Mouse (Mus musculus) hindbrain, embryonic 11.5 days (tissue): Measurements from ENCODE around the gene Tap2. TPM values are rescaled to one million over a fixed set of nuclear protein-coding genes. Genes with fewer than 3 reads are reported as not detected.
A peak's percentile ranks its signal among the peaks of the same experiment; 100 is the strongest.
"Not testable (repeated sequence)": the region's sequence is repeated elsewhere in the genome, so short reads cannot be mapped to it uniquely, and the experiment has no call there.

Source experiments
- ATAC-seq: fragments of 200-750 bp; cut with Nextera tagmentation; 2 replicates; pipeline ENCODE4 v1.8.0; 2017; ENCODE audit warnings: mild to moderate bottlenecking, moderate TSS enrichment, moderate library complexity; ENCODE audit not compliant: low FRiP score
- DNase-seq: peaks from one replicate; pipeline ENCODE4 v3.0.0-alpha.2; 2015; ENCODE audit warnings: low spot score
- H3K27ac ChIP-seq: fragments of 300-500 bp; sonication (generic); 2 replicates; pipeline ENCODE4 v1.5.1; 2014; ENCODE audit warnings: mild to moderate bottlenecking, low read depth, low read length
- H3K27me3 ChIP-seq: fragments of 300-500 bp; sonication (generic); 2 replicates; pipeline ENCODE4 v1.6.1; 2014; ENCODE audit warnings: mild to moderate bottlenecking, low read length, moderate library complexity, mixed read lengths; ENCODE audit not compliant: control insufficient read depth, insufficient read depth
- H3K36me3 ChIP-seq: fragments of 300-500 bp; sonication (generic); 2 replicates; pipeline ENCODE4 v1.6.1; 2014; ENCODE audit warnings: mild to moderate bottlenecking, low read length, moderate library complexity, mixed read lengths; ENCODE audit not compliant: control insufficient read depth, insufficient read depth
- H3K4me1 ChIP-seq: fragments of 300-500 bp; sonication (generic); replicated peaks from 2 replicates; pipeline ENCODE4 v1.6.1; 2014; ENCODE audit warnings: low read length, mixed read lengths; ENCODE audit not compliant: control insufficient read depth, insufficient read depth
- H3K4me2 ChIP-seq: fragments of 300-500 bp; sonication (generic); replicated peaks from 2 replicates; pipeline ENCODE4 v1.6.1; 2014; ENCODE audit warnings: mild to moderate bottlenecking, low read depth, low read length
- H3K4me3 ChIP-seq: fragments of 300-500 bp; sonication (generic); 2 replicates; pipeline ENCODE4 v1.5.1; 2014; ENCODE audit warnings: low read depth, low read length
- H3K9ac ChIP-seq: fragments of 300-500 bp; sonication (generic); 2 replicates; pipeline ENCODE4 v1.6.1; 2014; ENCODE audit warnings: low read depth, low read length
- H3K9me3 ChIP-seq: fragments of 300-500 bp; sonication (generic); 2 replicates; pipeline ENCODE4 v1.6.1; 2016; ENCODE audit warnings: low read length; ENCODE audit not compliant: control insufficient read depth
- WGBS: fragments of 180-500 bp; shearing (Covaris S2); extraction: QIAGEN DNeasy Blood & Tissue Kit; methylation state at CpG from one replicate; pipeline ENCODE4 v1.1.7; 2014; 5-methylcytosine and 5-hydroxymethylcytosine counted together
- polyA plus RNA-seq: library from polyadenylated mRNA; unstranded; fragments of >200 nt; fragmentation: Nextera tagmentation; extraction: Ambion mirVana; gene quantifications from 2 replicates; pipeline ENCODE4 v1.2.1, GENCODE M21; 2014

Gene Tap2
- polyA plus RNA-seq, 1 experiment from 2014 or later: 0.19 TPM

GRCm38 (mm10) chr17:34225911-34226310 is 22.6 kb downstream of the Tap2 start:
- H3K27me3 ChIP-seq, DNase-seq, H3K9ac ChIP-seq, H3K4me1 ChIP-seq, H3K27ac ChIP-seq, H3K9me3 ChIP-seq, H3K4me3 ChIP-seq, H3K36me3 ChIP-seq, H3K4me2 ChIP-seq, ATAC-seq: not testable (repeated sequence)
- 98% methylated on average over 13 of the region's 23 CpGs for WGBS

DNA sequence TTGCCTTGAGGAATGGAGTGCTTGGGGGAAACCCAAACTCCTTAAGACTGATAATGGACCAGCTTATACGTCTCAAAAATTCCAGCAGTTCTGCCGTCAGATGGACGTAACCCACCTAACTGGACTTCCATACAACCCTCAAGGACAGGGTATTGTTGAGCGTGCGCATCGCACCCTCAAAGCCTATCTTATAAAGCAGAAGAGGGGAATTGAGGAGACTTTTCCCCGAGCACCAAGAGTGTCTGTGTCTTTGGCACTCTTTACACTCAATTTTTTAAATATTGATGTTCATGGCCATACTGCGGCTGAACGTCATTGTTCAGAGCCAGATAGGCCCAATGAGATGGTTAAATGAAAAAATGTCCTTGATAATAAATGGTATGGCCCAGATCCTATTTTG is 27.6 kb downstream of the Tap2 start:
- H3K4me2 ChIP-seq, H3K27ac ChIP-seq, H3K4me1 ChIP-seq, H3K27me3 ChIP-seq, H3K4me3 ChIP-seq, H3K9me3 ChIP-seq, ATAC-seq, DNase-seq, H3K36me3 ChIP-seq, H3K9ac ChIP-seq: not testable (repeated sequence)
- 98% methylated on average over 6 of the region's 9 CpGs for WGBS

DNA sequence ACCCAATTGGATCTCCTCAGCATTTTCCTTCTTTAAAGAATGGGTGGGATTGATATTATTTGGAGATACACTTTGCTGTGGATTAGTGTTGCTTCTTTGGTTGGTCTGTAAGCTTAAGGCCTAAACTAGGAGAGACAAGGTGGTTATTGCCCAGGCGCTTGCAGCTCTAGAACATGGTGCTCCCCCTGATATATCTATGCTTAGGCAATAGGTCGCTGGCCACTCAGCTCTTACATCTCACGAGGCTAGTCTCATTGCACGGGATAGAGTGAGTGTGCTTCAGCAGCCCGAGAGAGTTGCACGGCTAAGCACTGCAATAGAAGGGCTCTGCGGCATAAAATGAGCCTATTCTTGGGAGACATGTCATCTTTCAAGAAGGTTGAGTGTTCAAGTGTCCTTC is 28.7 kb downstream of the Tap2 start:
- not testable (repeated sequence) for H3K4me3 ChIP-seq, H3K36me3 ChIP-seq, H3K4me1 ChIP-seq, ATAC-seq, H3K9me3 ChIP-seq, H3K9ac ChIP-seq, DNase-seq, H3K27ac ChIP-seq, H3K4me2 ChIP-seq, H3K27me3 ChIP-seq
- 87% methylated on average over 5 of the region's 7 CpGs for WGBS

DNA sequence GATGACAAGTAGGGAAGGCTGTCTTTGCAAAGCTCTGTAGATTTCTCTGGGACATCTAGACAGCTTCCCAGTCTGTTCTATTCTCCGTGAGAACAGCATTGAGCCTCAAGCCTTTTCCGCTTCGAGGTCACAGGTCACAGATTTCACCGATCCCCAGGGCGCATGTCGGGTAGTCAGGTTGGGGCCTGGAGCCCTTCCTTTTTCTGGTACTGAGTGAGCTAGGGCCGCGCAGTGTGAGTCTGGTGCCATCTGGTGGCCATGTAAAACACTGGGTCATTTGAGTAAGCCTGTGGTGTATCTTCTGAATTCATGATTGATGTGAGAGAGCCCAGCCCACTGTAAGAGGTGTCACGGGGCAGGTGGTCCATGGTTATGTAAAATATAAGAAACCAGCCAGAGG is 31.6 kb downstream of the Tap2 start:
- Histone ChIP-seq H3K27ac (no peak overlapping the region), H3K4me1 (no peaks in the 10 kb centered on the region), H3K9ac (no peak overlapping the region), H3K27me3 (no peaks in the 10 kb centered on the region), H3K36me3 (no peaks in the 10 kb centered on the region), H3K9me3 (no peaks in the 10 kb centered on the region), H3K4me2 (no peak overlapping the region), H3K4me3 (no peak overlapping the region)
- WGBS: 55% methylated on average over 9 of the region's 9 CpGs
- DNase-seq (peak; percentile 68), ATAC-seq (no peak)

DNA sequence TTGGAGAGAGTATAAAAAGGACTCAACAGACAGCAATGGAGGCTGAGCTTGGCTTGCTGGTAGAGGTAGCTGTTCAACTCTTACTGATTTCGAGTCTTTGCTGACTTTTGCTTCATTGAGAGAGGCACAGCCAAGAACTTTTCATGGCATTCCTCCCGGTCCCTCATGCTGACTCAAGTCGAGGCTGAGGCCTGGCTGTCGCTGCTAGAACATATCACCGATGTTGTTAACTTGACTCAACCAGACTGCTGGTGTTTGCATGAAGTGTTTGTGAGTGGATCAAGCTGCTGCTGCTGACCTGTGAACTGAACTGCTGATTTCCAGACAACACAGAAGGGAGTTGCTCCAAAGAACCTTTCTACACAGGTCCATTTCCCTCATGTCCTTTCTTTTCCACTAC is 33.4 kb downstream of the Tap2 start:
- H3K4me2 ChIP-seq: no peak overlapping the region
- ATAC-seq (no peak), DNase-seq (no peak)
- WGBS: 81% methylated on average over 5 of the region's 5 CpGs
- no peaks in the 10 kb centered on the region for H3K4me1 ChIP-seq
- no peak overlapping the region for H3K4me3 ChIP-seq
- H3K9me3 ChIP-seq: no peaks in the 10 kb centered on the region
- no peaks in the 10 kb centered on the region for H3K36me3 ChIP-seq
- H3K9ac ChIP-seq: no peak overlapping the region
- no peak overlapping the region for H3K27ac ChIP-seq
- H3K27me3 ChIP-seq: no peaks in the 10 kb centered on the region

DNA sequence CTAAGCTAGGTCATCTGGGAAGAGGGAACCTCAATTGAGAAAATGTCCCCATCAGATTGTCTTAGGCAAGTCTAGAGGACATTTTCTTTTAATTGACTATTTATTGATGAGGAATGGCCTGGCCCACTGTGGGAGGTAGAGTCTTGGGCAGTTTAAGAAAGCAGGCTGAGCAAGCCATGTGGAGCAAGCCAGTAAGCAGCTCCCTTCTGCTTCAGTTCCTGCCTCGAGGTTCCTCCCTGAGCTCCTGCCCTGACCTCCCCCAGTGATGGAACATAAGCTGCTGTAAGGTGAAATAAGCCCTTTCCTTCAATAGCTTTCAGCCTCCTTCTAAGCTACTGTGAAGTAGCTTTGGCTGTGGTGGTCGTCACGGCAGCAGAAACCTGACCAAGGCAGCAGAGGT is 34.4 kb downstream of the Tap2 start:
- no peak overlapping the region for H3K9ac ChIP-seq
- 91% methylated on average over 3 of the region's 3 CpGs for WGBS
- no peak overlapping the region for H3K4me3 ChIP-seq
- H3K4me2 ChIP-seq: no peak overlapping the region
- no peak for ATAC-seq
- no peak for DNase-seq
- no peaks in the 10 kb centered on the region for H3K27me3 ChIP-seq
- no peak overlapping the region for H3K27ac ChIP-seq
- no peaks in the 10 kb centered on the region for H3K4me1 ChIP-seq
- no peaks in the 10 kb centered on the region for H3K36me3 ChIP-seq
- no peaks in the 10 kb centered on the region for H3K9me3 ChIP-seq

GRCm38 (mm10) chr17:34238706-34239105 is 35.4 kb downstream of the Tap2 start, which contains the start of gene H2-Ob:
Gene H2-Ob (plus strand): TSS chr17:34238903.
- ATAC-seq (no peak), DNase-seq (peak; percentile 19)
- no peaks in the 10 kb centered on the region for H3K4me1 ChIP-seq
- no peak within 1 kb of the TSS for H3K9ac ChIP-seq
- no peak within 1 kb of the TSS for H3K27ac ChIP-seq
- no peak within 1 kb of the TSS for H3K4me2 ChIP-seq
- H3K36me3 ChIP-seq: no peaks in the 10 kb centered on the region
- no peak within 1 kb of the TSS for H3K4me3 ChIP-seq
- H3K9me3 ChIP-seq: no peaks in the 10 kb centered on the region
- H3K27me3 ChIP-seq: no peaks in the 10 kb centered on the region
- WGBS: 66% methylated on average over 3 of the region's 3 CpGs

DNA sequence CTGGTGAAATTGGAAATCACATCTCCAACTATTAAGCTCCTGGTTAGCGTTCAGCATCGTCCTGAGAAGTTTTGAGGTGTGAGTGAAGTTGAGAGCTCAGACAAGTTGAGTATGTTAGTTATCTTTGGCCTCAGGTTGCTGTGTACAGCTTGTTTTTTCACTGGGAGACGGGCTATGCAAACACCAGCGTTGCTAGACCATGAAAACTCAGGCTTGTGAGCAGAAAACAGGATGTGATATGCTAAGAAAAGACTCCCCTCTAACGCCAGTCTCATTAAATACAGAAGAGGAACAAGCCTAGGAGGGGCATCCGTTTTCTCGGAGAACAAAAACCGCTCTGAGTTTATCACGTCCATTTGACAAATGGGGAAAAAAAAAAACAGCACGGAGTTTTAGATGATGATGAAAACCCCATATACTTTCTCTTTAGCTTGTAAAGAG is 36.3 kb downstream of the Tap2 start:
- no peaks in the 10 kb centered on the region for H3K4me1 ChIP-seq

DNA sequence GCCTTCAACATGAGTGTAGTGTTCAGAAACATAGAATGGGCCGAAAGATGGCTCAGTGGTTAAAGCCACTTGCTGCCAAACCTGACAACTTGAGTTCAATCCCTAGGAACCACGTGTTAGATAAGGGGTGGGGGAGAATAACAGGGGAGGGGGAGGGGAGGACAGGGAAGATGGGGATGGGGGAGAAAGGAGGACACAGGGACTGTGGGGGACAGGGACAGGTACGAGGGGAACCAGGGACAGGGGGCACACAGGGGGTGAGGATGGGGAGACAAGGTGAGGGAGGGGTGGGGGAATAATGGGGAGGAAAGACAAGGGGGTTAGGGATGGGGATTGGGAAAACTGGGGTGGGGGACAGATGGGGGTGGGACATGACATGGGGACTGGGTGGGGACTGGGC is 37.0 kb downstream of the Tap2 start:
- no peak for ATAC-seq
- 75% methylated on average over 3 of the region's 3 CpGs for WGBS
- H3K4me3 ChIP-seq: no peak overlapping the region
- H3K4me2 ChIP-seq: no peak overlapping the region
- no peaks in the 10 kb centered on the region for H3K27me3 ChIP-seq
- H3K9me3 ChIP-seq: no peaks in the 10 kb centered on the region
- DNase-seq: no peak
- no peak overlapping the region for H3K27ac ChIP-seq
- no peak overlapping the region for H3K9ac ChIP-seq
- H3K36me3 ChIP-seq: no peaks in the 10 kb centered on the region
- H3K4me1 ChIP-seq: no peaks in the 10 kb centered on the region

More for the DNA sequence above, 36.3 kb downstream of the Tap2 start:
- Histone ChIP-seq H3K27me3 (no peaks in the 10 kb centered on the region), H3K9me3 (no peaks in the 10 kb centered on the region), H3K36me3 (no peaks in the 10 kb centered on the region), H3K4me2 (no peak overlapping the region), H3K27ac (no peak overlapping the region), H3K9ac (no peak overlapping the region), H3K4me3 (no peak overlapping the region)
- ATAC-seq (no peak), DNase-seq (no peak)
- 74% methylated on average over 10 of the region's 10 CpGs for WGBS
